Mouse (Mus musculus) monocyte, adult 59 days (primary cell): ENCODE results near the gene Gm21897. TPM values are rescaled to one million over a fixed set of nuclear protein-coding genes. Genes with fewer than 3 reads are reported as not detected.

Experiments
- total RNA-seq, 2 experiments: library from RNA; stranded (reverse); gene quantifications; one replicate each; pipeline ENCODE4 v1.2.4; 2023

The Gm21897 gene
- not detected for total RNA-seq

DNA sequence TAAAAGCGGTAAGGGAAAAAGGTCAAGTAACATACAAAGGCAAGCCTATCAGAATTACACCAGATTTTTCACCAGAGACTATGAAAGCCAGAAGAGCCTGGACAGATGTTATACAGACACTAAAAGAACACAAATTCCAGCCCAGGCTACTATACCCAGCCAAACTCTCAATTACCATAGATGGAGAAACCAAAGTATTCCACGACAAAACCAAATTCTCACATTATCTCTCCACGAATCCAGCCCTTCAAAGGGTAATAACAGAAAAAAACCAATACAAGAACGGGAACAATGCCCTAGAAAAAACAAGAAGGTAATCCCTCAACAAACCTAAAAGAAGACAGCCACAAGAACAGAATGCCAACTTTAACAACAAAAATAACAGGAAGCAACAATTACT lies at the start of gene Gm21897:
Gm21897 (plus strand) TSS at position 301 of the 400 bp plus-strand sequence.

